Mouse (Mus musculus) Muller cell, postnatal 12 days (primary cell): Measurements from ENCODE around the gene Baiap2l2.

Experiments used
- DNase-seq: peaks from one replicate; pipeline ENCODE4 v3.0.0-alpha.2; 2015; ENCODE audit errors: inconsistent ontology term

Baiap2l2 gene

DNA sequence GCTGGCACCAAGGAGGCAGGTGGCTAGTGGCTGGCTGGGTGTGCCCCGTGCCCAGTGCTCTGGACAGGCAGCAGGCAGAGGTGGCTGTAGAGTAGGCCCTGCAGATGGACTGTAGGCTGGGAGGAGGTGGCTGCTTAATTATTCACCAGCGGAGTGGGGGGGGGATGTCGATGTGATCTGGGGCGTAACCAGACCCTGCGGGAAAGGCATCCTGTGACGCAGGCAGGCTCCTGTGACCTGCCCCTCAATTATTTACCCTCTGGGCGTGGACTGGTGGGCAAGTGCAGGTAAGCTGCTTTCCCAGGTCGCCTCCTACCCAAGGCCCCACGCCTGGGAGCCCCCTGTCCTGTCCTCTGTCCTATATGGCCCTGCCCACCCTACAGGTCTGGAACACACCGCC lies at the start of gene Baiap2l2:
Gene Baiap2l2, minus strand, starts transcription at position 139 of the 400 bp plus-strand sequence.
- DNase-seq = no peak

DNA sequence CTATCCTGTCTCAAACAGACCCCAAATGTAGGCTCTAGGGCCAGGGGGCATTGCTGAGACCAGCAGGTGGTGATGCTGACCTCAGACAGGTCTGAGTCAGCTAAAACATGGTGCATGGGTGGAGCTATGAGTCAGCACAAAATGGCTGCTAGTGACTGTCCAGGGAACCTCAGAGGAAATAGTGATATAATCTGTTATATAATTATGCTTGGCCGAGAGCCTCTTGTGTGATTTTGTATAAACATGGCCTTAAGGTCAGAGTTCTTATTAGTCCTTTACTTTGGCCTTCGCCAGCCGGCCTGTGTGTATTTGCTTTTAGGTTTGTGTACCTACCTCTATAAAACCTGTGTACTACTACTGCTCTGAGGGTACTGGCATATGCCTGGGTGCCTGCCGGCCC lies 48.1 kb upstream of the Baiap2l2 start:
- no peak for DNase-seq

DNA sequence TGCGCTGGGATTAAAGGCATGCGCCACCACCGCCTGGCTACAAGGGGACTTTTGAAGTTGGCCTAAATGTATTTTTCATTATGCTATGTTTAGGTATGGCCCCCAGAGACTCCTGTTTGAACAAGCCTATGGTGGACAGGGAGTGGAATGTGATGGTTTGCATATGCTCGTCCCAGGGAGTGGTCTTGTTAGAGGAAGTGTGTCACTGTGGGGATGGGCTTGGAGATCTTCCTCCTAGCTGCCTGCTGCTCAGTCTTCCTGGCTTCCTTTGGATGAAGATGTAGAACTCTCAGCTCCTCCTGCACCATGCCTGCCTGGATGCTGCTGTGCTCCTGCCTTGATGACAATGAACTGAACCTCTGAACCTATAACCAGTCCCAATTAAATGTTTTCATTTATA lies 45.2 kb upstream of the Baiap2l2 start:
- no peak for DNase-seq

DNA sequence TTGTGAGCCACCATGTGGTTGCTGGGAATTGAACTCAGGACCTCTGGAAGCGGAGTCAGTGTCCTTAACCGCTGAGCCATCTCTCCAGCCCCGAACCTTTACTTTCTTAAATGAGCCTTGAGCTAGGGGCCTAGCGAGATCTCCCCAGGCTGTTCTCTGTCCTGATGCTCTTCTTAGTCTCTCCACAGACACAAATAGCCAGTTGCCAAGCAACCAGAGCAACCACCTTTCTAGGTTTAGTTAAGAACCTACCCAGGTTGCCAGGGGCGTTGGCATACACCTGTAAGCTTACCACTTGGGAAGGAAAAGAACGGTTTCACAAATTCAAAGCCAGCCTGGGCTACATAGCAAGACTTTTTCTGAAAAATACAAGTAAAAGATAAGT lies 44.6 kb upstream of the Baiap2l2 start:
- no peak for DNase-seq

DNA sequence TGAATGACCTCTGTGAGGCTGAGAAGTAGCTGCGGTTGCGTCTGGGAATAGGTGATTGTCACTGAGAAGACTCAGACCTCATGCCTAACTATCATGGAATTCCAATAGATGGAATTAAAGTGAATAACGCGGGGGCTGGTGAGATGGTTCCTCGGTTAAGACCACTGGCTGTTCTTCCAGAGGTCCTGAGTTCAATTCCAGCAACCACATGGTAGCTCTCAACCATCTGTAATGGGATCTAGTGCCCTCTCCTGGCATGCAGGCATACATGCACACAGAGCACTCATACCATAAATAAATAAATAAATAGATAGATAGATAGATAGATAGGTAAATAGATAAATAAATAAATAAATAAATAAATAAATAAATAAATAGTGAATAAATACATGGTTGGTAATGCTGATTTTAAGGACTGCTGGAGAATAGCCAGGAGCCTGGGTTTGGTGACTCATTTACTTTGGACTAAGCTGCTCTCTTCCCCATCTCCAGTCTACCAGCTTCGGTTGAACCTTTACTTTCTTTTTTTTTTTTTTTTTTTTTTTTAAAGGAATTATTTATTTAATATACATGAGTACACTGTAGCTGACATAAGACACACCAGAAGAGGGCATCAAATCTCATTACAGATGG lies 44.1 kb upstream of the Baiap2l2 start:
- DNase-seq = no peak

DNA sequence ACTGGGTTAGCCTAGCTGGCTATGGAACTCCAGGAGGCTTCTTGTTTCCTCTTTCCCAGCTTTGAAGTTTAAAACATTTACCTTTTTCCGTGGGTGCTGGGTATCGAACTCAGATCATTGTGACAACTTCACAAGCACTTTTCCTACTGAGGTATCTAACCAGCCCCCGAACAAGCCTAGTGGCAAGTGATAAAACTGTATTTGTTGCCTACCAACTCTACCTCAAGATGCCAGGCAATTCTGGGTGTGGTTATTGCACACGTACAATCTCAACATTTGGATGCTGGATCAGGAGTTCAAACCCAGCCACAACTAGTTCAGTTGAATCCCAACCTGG lies 43.6 kb upstream of the Baiap2l2 start:
- DNase-seq = no peak

DNA sequence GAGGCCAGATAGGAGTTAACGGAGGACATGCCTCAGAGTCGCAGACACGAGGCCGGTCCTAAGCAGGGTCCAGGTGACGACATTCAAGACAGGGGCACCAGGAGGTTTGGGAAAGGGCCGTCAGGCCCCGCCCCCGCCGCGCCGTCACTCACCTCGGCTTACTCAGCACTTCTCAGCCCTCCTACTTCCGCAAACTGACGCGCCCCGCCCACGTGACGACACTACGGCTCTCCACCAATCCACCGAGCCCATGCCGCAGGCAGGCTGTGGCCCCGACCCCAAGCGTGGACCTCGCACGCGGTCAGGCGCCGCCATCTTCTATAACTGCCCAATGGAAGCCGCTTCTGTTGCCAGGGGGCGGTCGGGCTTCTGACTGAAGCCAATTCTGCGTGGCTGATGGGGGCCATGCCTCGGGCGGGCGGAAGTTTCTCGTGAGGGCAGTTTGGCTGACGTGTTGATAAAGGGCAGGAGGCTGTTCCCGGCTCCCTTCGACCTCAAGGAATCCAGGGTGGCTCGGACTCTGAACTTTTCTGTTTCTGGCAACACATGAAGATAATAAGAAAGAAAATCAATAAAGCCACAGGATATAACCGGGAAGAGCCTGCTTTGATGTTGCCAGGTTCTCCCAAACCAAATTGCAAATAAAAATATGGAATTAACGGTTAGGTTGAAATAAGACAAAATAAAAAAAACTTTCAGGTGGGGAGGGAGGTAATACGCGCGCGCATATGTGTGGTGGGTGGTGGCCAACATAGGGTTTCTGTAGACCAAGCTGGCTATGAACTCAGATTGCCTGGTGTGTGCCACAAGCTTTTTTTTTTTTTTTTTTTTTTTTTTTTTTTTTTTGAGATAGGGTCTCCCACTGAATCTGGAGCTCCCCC lies 43.0 kb upstream of the Baiap2l2 start, which contains the start of gene Pla2g6:
Gene Pla2g6, minus strand, starts transcription at position 333 of the 881 bp plus-strand sequence.
- DNase-seq = peak; percentile 99

DNA sequence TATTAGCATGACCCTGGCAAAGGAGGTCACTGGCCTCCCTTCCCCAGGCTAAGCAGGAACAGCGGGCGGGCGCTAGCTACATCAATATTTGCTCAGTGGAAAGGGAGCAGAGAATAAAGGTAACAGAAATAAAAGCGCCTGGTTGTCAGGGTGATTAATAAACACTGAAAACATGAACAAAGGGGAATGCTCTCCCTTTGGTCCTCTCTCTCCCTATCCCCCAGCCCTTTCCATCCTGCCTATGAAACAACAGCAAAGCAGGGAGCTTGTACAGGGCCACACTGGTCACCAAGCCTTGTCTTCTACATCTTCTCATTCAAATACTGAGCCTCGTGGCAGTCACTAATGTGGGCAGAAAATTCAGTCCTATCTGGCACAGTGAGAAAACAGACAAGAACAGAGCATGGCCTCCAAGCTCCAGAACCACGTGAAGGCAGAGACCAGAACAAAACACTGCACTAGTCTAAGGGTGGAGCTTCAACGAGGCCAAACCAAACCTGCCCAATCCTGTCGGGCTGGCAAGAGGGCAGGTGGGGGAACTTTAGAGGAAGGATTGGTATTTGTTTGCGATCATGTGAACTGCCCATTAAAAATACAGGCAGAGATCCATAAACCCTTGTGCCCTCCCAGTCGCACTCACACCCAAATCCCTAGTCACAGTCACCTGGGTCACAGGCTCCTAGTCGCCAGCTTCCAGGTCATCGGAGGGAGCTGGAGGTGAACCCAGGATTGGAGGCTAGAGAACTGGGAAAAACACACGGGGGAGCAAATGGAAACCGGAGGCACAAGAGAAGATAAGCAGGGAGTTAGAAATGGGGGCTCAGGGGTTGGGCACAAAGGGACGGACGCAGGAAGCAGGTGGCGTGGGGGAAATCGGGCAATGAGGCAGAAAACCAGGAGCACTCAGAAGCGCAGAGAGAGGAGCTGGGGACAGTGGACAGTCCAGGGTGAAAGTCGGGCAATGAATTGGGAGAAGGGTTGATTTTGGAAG lies 41.9 kb upstream of the Baiap2l2 start:
- DNase-seq = peak; percentile 78

DNA sequence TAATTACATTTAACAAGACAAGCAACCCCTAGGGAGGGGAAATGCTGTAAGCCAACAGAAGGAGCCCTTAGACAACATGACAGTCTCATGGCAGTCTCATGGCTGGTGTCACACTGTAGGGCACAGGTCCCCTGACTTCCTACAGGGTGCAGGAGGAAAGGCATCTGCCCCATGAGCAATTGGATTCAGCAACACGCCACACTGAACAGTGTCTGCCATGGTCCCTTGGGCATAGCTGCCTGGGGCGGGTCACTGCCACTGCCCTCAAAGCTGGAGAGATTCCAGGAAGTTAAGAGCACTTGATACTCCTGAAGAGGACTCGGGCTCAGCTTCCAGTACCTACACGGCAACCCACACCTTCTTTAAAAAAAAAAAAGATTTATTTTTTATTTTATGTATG lies 40.9 kb upstream of the Baiap2l2 start:
- no peak for DNase-seq

DNA sequence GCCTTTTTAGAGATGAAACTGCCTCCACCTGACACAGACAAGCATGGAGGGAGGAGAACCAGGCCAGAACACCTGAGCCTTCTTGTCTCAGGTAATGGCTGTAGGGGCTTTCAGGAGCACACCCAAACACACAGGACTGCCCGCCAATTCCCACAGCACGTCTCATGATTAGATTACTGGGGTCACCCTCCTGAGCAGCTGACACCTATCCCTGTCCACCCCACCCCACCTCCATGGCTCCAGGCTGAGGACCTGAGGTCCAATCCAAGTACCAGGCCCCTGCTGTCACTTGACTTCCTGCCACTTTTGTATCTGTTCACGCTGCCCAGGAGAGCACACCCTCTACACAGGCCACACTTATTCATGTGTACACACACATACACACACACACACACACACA lies 40.4 kb upstream of the Baiap2l2 start:
- no peak for DNase-seq

DNA sequence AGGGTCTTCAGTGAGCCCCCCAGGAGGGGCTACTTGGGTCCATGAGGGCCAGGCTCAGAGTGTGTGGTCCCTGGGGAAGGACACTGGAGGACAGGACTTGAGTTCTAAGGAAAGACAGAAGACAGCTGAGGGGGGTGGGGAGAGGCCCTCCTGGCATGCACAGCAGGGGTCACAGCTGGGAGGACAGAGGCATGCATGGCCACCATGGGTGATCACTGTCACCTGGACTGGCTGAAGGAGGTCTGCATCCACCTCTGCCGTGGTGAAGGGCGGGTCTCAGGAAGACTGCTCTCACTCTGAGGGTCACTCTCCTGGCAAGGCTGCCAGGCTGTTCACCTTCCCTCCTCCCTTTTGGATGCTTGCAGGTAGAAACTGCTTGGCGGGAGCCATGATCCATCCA lies 39.0 kb upstream of the Baiap2l2 start:
- DNase-seq = no peak

DNA sequence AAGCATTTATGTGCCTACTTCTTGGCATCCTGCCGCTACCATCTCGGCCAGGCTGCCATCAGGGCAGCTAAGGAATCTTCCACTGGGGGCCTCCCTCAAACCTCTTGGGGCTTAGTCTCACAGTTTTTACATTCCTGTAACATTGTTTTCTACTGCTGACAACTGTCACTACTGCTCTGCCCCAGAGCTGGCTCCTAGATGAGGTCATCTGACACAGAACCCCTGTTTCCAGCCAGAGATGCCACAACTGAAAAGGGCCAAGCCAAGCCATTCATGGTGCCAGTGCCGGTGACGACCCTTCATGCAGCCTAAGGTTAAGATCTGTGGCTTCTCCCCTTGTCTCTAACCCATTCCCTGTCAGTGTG lies 38.4 kb upstream of the Baiap2l2 start:
- DNase-seq = peak; percentile 88

DNA sequence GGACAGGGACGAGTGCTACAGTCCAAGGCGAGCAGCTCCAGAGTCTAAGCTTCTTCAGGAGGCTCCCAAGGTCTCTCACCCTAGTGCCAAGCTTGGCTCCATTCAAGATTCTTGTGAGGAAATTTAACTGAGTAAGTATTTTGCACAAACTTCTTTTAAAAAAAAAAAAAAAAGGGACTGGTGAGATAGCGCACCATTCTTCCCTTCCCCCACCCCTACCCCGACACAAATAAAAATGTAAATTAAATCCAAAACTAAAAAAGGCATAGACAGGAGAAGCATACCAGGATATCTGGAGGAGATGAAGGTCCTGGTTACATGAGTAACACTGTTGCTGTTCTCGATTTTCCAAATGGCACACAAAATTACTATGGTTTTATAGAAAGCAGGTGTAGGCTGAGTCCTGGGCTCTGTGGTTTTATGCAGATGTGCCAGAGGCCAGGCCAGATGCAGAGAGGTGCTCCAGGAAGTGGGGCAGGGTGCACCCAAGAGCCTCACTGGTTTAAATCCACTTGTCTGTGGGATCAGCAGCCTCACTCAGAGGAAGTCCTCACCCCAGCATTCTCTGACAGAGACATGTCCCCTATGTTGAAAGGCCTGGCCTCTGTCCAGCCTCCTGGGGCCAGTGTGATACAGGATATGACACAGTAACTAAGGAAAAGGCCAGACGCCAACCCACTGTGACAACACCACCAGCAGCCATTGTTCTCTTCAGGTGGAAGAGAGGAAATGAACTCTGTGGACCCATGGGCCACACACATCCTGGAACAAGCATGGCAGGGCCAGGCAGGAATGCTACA lies 37.9 kb upstream of the Baiap2l2 start:
- peak; percentile 89 for DNase-seq

DNA sequence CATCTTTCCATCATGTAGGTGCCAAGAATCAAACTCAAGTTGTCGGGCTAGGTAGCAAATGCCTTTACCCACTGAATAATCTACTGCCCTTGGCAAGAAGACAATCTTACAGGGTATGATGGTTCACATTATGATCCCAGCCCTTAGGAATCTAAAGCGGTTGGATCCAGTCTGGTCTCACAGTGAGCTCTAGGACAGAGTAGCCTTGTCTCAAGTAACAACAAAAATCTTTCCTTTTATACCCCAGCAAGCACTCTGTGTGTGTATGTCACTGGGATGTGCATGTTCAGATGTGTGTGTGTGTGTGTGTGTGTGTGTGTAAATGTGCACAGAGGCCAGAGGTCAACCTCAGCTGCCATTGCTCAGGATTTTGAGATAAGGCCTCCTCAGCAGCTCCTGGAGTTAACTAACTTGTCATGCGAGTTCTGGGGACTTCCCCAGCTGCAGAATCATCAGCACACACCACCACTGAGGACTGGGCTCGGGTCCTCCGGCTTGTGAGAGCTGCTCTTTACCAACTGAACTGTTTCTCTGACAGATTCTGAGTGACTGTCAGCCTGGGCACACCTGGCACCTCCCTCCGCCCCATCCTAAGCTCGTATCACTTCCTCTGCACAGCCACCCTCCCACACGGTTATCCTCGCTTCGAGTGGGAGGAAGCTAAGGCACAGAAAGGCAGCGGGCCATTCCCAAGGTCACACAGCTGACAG lies 37.1 kb upstream of the Baiap2l2 start:
- DNase-seq = peak; percentile 63

DNA sequence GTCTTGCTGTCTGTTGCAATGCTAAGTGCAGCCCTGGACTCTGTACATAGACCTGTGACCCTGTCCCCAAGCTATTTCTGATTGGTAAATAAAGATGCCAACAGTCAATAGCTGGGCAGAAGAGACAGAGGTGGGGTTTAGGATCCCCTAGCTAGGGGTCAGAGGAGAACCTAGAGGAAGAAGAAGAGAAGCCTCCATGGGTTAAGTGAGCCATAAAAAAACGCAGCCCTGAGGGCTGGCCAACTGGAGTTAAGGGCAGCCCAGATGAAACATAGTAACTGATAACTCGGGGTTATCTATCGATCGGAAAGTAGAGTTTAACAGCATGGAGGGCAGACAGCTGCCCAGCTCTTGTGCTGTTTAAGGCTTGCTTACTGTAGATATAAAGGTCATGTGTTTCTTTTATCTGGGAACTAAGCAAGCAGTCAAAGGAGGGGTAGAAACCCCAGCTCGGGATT lies 36.4 kb upstream of the Baiap2l2 start:
- DNase-seq = no peak

DNA sequence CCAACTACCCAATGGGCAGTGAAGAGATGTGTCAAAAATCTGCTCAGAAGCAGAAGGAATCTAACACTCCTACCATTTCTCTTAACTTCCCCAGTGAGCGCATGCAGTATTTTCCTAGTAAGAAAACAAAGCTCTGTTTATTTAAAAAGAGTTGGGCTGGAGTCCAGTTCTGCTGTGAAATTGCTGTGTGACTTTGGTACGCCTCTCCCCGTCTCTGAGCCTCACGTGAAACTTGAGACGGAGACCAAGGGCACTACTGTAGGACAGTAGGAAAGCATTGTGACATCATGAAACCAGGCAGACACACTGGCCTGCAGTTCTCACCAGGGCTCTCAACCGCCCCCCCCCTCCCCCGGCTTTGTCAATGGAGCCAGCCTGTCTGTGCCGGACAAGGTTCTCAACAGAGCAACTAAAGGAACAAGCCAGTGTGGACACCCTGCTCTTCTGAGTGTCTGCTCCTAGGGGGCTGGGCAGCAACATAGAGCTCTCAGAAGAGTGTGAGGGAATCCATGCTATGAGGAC lies 28.6 kb upstream of the Baiap2l2 start:
- no peak for DNase-seq

DNA sequence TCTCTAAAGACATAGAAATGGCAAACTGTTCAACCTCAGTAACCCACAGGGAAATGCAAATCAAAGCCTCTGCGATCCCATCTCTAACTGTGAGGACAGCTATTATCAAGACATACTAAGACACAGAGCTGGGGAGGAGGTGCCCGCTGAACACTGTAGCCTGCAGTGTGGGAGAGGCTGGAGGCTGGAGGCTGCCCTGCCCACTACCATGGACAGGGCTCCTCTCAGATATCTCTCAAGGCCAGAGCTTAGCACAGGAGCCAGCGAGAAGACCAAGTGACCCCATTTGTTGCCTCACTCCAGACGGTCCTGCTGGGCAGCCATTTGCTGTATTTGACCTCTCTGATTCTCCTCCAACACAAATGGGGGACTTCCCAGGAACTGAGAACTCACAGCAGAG lies 22.5 kb upstream of the Baiap2l2 start:
- DNase-seq = no peak

DNA sequence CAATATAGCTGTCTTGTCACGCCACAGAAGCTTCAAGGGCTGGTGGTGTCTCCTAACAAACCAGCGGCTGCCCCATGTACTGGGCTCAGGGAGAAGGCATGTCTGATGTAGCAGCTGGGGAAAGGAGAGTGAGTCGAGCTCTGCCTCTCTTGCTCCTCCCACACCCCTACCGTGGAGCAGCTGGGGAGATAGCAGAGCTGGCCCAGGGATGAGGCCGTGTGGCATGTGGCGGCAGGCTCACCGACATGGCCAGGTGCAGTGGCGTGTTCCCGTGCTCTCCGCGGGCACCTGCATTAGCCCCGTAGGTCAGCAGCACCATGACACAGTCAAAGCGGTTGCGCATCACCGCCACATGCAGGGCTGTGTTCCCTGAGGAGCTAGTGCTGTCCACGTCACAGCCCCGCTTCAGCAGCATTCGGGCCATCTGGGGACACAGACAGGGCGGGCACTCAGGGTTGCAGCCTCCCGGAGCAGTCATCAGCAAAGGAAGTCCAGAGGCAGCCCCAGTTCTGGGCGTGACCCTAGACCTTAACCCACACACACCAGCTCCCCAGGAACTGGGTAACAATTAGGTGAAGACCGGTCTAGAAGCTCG lies 20.8 kb upstream of the Baiap2l2 start:
- no peak for DNase-seq

DNA sequence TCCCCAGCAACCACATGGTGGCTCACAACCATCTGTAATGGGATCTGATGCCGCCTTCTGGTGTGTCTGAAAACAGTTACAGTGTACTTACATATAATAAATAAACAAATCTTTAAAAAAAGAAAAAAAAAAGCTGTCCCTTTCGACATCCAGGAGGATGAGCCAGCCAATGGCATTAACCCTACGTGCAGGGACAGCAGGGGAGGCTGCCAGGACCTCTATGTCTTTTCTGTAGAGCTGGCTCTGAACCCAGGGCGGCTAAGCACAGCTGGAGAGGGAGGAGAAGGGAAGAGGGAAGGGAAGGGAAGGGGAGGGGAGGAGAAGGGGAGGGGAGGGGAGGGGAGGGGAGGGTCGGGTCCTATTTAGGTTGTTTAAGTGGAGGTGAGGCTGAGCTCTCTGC lies 19.5 kb upstream of the Baiap2l2 start:
- DNase-seq = no peak

DNA sequence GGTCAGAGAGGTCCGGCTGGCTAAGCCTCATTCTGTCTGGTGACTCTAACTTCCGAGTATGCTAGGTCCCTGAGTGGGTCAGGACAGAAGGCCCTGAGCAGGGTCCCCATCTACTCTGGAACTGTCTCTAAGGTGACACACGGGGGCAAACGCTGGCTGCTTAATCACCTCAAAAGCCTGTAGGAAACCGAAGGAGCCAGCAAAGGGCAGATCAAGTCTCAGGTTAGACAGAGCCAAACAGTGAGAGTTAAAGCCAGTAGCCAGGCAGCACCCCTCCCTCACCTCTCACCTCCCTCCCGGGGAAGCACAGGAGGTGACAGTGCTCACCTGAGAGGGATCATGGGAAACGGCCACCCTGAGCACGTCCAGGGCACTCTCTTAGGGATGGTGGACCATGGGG lies 18.4 kb upstream of the Baiap2l2 start:
- DNase-seq = no peak
